Mouse (Mus musculus) 3T3-L1 (cell line): Measurements from ENCODE around the gene Umodl1.

Experiments
- DNase-seq: peaks from one replicate; pipeline ENCODE4 v3.0.0-alpha.2; 2015; ENCODE audit warnings: low read depth, low spot score

The Umodl1 gene

DNA sequence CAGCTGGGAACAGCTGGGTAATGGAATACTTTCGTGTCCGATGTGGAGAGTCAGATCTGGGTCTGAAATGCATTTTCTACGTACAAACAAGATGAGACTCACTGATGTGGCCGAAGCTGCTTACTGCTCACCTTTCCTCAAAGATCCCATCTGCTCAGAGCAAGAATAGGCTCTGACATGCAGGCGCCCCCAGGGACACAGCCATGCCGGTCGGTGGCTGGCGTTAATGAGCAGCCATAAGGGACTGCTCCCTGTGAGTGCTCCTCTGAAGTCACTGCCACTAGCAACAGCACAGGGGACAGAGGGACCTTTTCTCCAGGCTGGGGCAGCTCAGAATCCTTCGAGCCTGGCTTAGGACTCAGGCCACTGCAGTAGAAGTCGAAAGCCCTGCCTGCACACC is at the start of gene Umodl1:
Gene Umodl1 (plus strand): TSS at position 301 of the 400 bp plus-strand sequence.
- DNase-seq, result no peak

DNA sequence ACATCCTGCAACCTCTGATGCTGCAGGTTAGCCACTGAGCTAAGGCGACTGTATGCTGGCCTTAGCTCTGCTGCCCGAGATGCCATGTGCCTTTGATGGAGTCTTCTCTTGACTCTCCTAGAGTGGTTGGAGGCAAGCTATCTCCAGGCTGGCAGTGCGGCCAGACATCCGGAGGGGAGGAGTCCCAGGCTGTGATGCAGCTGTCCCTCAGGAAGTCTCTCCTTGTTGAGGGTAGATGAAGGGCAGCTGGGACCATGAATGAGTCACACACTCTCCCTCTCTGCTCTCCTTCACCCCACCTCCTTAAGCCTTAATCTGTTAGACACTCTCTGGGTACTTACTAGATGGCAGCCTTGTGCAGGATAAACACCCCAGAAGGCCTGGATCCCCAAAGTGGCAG is 46.9 kb upstream of the Umodl1 start:
- no peak for DNase-seq

DNA sequence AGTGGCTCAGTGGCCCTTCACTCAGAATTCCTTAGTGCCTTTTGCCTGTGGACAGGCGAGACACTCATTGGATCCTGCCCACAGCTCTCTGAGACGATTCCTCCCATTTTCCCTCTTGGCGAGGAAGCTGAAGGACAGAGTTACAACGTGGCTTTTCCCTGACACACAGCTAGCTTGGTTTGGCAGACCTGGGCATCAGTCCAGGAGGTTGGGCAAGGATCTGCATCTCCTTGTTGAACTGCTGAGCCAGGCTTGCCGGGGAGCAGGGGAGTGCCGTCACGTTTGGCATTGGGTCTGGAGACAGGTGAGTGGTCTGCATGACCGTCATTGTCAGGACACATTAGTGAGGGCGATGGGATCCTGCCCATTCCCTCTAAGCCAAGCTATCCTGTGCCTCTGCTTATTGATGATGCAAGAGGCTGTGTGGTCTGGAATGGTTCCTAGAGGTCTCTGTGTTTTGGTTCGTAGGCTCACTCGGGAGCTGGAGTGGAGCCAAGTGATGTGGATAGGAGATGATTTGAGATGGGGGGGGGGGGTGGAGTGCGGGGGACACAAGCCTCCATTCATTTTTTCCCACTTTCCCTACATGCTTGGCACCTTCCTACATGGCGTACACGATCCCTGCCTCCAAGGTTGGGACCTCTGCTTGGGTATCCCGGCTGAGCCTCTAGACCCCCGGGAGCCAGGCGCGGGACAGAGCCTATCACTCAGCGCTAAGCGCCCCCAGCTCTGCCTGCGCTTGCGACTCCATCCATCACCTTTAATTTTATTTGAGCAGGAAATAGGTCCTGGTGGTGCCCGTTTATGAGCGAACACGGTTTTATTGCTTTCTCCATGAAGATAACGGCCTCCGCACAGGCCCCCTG is 43.3 kb upstream of the Umodl1 start:
- peak; percentile 70 for DNase-seq

DNA sequence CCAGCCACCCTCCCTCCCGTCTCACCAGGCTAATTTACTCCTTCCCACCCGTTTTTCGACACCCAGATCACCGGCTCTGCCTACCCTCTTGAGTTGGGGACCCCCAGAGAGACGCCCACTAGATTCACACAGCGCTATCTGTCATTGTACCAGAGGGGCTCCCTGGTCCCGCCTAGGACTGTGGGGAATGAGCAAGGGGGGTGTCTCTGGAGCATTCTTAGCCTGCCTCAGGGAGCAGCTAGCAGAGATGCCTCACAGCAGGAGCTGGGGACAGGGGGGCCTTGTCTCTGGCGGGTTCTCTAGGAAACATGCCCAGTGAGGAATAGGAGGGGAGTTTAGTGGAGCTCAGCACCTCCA is 42.7 kb upstream of the Umodl1 start:
- no peak for DNase-seq

DNA sequence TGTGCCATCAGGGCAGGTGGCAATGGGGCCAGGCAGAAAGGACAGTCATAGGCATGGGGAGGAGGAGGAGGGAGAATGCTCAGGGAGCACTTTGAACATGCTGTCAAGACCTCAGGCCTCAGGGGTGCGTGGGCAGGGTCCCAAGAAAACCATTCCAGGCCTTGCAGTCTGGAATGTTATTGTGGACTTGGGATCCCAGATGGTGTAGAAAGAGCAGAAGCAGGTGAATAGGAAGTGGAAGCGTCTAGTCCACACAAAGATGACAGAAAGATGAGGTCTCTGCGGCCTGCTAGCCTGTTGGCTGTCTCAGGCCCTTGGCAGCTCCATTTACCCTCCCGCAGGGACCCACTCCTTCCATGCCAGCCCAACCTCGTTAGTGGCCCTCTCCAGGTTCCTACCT is 41.9 kb upstream of the Umodl1 start:
- no peak for DNase-seq

DNA sequence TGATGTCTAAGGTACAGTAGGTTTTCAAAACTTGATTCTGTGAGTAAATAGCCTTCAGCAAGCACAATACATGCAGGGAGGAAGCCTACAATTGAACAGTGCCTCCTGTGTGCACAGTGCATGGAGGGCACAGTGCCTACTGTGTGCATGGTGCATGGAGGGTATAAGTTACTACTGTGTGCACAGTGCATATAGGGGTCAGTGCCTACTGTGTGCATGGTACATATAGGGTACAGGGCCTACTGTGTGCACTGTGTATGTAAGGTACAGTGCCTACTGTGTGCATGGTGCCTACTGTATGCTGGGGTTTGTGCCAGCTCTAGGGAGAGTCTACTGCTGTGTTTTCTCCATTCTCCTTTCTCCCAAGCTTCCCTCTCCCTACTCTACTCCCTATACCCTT is 40.2 kb upstream of the Umodl1 start:
- DNase-seq, result no peak

DNA sequence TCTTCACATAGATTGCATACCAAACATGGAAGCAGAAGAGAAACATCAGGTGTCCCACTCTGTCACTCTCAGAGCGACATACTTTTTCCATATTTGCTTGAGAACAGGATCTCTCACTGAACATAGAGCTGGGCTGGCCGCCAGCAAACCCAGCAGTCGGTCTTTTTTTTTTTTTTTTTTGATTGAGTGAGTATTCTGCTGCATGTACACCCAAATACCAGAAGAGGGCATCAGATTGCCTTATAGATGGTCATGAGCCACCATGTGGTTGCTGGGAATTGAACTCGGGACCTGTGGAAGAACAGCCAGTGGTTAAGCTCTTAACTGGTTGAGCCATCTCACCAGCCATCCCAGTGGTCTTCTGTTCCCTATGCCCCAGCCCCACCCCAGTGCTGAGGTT is 30.9 kb upstream of the Umodl1 start:
- peak; percentile 36 for DNase-seq

DNA sequence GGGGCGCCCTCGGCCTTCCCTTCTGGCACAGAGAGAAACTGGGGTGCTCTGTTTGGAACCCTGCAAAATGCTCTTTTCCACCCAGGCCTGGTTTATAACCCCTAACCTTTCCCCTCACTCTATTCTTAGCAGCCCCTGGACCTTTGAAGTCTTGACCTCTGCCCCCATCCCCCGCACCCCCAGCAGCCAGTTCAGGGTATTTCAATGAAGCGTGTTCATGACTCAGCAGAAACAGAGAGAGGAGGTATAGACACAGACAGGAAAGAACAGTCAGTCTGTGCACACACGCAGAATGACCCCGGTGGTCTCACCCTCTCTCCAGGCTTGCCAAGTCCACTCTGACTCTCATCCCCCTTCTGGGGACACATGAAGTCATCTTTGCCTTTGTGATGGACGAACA is 23.6 kb upstream of the Umodl1 start:
- DNase-seq, result no peak

DNA sequence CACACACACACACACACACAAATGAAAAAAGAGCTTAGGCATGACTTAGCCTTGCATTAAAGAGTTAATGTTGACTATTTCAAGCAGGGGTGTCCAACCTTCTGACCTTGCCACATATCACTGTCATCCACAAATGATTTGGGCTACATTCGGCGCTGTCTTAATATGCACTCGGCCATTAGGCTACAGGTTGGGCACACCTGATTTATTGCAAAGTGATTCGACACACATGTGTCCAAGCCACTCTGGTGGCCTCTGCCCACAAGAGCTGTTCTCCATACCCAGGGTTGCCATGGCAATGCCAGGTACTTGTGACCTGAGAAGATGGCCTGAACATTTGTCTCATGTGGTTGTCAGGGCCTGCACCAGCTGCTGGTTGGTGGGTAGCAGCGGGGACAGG is 21.6 kb upstream of the Umodl1 start:
- no peak for DNase-seq

DNA sequence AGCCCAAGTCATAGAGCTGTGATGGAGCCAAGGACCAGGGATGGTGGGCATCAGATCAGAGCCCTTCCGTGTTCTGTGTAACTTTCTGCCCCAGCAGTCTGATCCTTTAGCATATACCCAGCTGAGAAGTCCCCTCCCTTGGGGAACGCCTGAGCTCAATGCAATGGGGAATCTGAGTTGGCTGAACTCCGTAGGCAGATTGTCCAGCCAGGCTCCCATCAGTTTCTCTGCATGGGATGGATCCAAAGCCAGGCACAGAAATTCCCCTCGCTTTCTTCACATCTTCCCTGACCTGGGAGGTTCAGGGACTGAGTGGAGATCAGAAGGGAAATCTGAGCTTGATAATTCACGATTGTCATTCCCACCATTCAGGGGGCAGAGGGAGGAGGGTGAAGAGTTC is 19.1 kb upstream of the Umodl1 start:
- DNase-seq, result no peak

DNA sequence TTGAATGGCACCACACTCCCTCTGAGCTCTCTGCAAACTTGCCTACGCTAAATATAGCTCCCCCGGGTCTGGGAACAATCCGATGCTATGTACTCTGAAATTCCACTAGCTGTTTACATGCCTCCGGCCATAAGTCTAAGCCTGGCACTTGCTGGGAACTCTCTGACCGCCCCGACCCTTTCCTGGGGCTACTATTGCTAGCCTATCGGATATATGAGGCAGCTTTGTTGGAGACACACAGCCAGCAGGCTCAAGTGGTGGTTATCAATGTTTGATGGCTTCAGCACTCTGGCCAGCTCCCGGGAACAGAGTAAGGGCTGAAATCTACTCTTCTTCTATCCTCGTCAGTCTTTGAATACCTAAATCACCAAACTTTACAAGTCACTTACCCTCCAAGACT is 15.9 kb upstream of the Umodl1 start:
- peak; percentile 15 for DNase-seq

DNA sequence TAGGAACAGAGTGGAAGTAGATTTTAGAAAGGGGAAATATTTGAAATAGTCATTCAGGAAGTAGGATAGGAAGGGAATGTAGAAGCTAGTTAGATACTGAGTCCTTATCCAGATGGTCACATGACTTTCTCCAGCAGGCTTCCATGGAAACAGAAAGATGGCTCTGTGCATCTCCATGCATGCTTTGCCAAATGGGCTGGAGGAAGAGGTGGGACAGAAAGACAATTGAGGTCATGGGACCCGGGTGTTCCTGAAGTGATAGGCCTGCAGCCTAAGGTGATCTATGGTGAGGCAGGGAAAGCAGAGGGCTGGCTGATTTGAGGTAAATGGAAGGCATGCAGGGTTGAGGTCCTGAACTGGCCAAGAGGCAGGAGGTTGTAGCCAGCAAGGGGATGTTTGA is 6.1 kb upstream of the Umodl1 start:
- DNase-seq, result no peak

DNA sequence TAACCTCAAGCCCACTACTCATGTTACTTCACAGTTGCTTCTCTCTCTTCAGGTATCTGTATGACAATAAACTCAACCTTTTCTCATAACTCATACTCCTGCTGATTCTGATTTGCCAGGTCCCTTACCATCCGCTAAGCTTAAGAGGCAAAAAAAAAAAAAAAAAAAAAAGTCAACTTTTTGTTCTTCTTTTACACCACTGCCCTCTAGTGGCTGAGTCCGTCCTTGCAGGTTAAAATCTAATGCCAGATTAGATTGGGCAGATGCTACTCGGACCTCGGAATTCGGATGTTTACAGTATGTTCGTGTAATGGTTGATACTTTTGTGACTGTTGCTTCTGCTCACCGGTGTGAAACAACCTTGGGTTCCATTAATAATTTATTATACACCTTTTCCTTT is 3.7 kb upstream of the Umodl1 start:
- peak; percentile 81 for DNase-seq

DNA sequence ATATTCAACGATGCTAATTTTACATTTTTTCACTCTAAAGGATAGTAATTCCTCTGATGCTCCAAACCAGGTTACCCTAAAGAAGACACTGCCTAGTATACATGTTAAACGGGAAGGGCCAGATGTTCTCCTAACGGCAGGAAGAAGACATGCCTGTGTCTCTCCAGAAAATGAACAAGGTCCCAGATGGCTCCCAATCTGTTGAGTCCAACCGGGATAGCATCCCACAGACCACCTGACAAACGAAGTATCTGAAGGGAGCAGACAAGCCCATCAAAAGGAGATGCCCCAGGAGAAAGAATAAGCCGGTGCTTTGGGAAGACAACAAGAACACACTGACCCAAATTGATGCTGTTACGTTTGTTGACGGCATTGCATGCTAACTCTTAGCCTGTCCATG is 2.8 kb upstream of the Umodl1 start:
- DNase-seq, result no peak

DNA sequence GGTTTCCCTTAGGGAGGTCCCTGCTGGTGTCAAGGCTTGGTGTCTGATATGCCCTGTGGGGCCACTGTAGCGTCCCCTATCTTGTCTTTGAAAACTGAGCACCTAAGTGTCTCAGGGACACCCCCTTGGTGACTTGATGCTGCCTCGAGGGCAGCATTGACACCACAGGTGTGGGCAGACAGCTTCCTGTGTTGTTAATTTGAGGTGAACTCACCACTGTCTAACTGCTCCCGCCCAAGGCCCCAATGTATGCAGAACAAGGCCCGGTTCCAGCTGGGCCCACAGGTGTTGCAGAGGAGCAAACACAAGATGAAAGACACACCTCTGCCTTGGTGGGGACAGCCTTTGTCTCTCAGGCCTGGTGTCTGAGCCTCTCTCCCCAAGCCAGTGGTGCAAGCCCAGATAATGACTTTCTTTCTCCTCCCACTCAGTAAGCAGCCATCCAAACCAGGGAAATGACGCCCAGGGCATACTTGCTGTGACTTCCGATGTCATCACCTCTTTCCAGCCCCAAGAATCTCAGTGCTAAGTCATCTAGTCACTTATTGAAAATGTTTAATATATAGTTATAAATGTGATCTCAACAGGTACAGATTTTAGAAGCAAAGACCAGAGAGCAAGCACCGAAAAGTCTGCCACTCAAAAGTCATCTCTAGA is 7.6 kb downstream of the Umodl1 start:
- DNase-seq, result no peak

DNA sequence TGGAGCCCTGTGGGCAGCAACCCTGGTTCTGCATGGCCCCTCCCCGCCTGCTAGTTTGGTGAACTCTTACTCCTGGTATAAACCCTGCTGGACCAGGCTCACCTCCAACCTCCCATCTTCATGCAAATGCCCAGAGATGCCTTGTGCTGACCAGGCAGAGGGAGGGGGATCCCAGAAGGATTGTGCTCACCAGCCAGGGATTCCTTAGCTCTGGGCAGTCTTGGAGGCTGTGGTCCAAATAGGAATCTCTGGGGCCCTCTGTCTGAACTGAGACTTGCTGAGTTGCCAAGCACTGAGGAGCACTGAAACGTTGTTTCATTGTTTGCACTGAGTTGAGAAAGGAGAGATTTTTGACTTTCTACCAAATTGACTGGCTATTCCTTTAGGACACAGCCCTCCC is 8.4 kb downstream of the Umodl1 start:
- no peak for DNase-seq

DNA sequence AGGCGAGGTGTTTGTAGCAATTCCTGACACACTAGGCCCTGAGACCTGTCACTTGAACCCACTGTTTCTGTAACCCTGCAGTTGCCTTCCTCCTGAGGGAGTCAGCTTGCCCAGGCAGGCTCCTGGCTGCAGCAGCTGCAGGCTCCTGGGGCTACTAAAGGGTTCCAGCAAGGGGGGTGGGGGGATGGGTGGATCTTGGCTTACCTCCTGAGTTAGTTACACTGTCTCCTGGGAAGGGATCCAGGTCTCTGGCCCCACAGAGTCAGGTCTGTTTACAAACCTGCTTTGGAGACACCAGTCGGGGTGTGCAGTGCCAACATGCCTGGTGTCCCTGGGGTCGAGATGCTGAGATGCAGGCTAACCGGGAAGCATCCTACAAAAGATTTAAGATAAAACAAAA is 15.5 kb downstream of the Umodl1 start:
- DNase-seq, result no peak

DNA sequence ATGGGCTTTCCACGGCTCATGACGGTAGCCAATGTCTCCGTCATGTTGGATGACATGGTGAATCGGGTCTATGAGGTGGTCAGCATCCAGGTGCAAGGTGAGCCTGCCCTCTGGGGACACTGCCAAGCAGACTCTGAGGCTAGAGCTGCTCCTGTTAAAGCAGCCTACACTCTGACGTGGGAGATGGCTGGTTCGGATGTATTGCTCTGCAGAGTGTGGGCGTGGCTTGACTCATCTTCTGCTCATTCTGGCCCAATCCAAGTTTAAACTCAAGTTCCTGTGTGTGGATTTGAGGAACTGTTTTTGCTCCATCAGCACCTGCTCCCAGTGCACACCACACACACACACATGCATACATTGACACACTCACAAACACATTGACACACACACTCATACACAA is 17.4 kb downstream of the Umodl1 start:
- DNase-seq, result no peak

DNA sequence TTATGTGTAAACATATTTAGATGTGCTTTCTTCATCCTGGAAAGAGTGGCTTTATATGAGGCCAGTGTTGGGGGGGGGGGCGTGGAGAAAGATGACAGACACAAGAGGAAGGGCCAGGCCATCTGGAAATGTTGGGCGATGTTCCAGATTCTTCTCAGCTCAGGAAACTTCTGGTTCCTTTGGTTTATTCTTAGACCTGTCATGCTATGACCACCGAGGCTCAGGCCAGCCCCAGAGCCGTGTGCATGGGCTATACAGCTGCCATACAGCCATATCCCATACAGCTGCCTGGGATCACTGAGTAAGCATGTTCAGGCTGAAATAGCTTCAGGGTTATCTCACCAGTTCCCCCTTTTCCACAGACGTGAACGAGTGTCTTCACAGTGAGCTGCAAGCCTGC is 18.9 kb downstream of the Umodl1 start:
- DNase-seq, result no peak

DNA sequence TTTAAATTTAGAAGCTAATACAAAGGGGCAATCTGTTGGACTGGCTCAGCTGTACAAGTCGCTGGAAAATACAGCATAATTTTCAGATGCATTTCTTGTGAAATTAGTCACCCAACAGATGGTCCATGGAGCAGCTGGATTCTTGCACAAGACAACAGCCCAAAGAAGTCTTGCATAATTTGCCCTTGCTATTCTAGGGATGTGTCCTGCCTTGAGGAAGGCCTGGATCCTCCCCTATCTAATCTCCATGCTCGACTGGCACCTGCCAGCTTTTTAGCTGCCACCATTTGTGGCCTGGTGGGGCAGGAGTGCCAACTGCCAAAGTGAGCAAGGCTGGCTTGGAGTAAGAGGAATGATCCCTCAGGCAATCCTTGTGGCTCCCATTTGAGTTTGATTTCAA is 22.9 kb downstream of the Umodl1 start:
- DNase-seq, result no peak

DNA sequence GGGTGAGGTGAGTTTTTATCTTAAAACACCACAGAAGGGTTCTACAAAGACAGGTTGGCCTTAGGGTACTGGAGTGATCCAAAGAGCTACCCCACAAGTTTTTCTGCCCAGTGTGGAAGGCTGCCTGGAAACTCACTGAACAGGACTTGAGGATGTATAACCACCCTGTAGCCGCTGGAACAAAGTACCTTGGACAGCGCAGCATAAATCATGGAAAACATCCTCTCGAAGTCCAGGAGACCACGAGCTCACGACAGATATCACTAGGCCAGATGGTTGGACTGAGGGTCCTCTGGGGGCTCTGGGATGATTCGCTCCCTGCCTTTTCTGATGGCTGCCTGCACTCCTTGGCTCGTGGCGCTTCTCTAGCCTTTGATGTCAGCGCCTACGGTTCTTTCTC is 24.1 kb downstream of the Umodl1 start:
- peak; percentile 4 for DNase-seq

DNA sequence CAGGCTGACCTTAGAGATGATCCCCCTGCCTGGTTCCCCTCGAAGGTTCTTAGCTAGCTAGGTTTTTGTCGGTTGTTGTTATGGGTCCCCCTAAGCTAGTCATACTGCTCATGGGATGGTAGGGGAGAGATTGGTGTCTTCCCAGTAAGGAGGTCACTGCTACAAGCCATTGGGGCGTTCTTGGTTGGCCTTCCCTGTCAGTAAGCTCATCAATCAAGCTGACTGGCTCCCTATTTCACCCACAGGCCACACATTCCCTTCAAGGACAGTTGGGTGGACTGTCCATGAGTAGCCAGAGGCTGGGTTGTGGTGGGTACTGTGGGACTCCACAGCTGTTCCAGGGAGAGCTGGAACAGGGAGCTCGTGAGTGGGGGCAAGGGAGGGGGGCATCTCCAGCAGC is 29.1 kb downstream of the Umodl1 start:
- DNase-seq, result no peak

DNA sequence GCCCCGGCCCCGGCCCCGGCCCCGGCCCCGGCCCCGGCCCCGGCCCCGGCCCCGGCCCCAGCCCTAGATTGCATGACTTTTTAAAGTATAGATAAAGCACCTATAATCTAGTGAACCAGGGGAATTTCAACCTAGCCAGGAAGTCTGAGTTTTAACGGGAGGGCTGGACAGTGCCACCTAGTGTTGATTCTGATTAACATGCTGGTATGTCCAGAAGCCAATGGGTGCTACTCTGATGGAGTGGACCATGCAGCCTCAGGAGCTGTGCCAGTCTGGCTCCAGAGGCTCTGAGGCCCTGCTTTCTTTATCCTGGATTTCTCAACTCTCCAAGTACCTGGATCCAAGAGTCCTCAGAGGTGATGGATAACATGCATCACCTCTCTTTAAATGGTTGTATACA is 35.8 kb downstream of the Umodl1 start:
- DNase-seq, result peak; percentile 50

DNA sequence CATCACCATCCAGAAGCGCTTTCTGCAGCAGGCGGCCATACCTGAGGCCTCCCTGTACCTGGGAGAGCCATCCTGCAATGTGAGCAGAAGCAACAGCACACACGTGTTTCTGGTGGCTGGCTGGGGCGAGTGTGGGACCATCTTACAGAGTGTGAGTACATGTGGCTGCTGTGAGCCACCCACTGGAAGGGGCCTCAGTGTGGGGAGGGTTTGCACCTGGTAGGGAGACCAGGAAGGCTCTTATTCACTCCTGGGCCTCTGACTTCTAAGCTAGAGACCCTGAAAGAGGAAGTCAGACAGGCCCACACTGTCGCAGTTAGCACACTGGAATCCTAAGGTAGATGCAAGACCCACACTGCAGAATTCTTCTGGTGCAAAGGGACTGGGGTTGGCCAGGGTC is 41.9 kb downstream of the Umodl1 start:
- DNase-seq, result no peak
